Mouse (Mus musculus) stomach, embryonic 15.5 days (tissue): Measurements from ENCODE around the gene Olfr145. TPM values are rescaled to one million over a fixed set of nuclear protein-coding genes. Genes with fewer than 3 reads are reported as not detected.

ENCODE experiments used
- ATAC-seq: fragments of 200-750 bp; cut with Nextera tagmentation; 2 replicates; pipeline ENCODE4 v1.8.0; 2017; ENCODE audit warnings: low read depth, moderate number of reproducible peaks, moderate TSS enrichment; ENCODE audit not compliant: insufficient read depth, low FRiP score
- H3K27ac ChIP-seq: fragments of 300-500 bp; sonication (generic); 2 replicates; pipeline ENCODE4 v1.5.1; 2015; ENCODE audit warnings: mild to moderate bottlenecking, inconsistent platforms
- H3K27me3 ChIP-seq: fragments of 300-500 bp; sonication (generic); replicated peaks from 2 replicates; pipeline ENCODE4 v1.6.1; 2015; ENCODE audit warnings: inconsistent platforms
- H3K36me3 ChIP-seq: fragments of 300-500 bp; sonication (generic); 2 replicates; pipeline ENCODE4 v1.6.1; 2015; ENCODE audit warnings: inconsistent platforms
- H3K4me1 ChIP-seq: fragments of 300-500 bp; sonication (generic); 2 replicates; pipeline ENCODE4 v1.6.1; 2015; ENCODE audit warnings: inconsistent platforms
- H3K4me2 ChIP-seq: fragments of 300-500 bp; sonication (generic); 2 replicates; pipeline ENCODE4 v1.6.1; 2015; ENCODE audit warnings: mild to moderate bottlenecking, inconsistent platforms
- H3K4me3 ChIP-seq: fragments of 300-500 bp; sonication (generic); replicated peaks from 2 replicates; pipeline ENCODE4 v1.5.1; 2015; ENCODE audit warnings: inconsistent platforms
- H3K9ac ChIP-seq: fragments of 300-500 bp; sonication (generic); 2 replicates; pipeline ENCODE4 v1.6.1; 2015; ENCODE audit warnings: inconsistent platforms
- H3K9me3 ChIP-seq: fragments of 300-500 bp; sonication (generic); 2 replicates; pipeline ENCODE4 v1.6.1; 2016; ENCODE audit warnings: inconsistent platforms
- WGBS: fragments of 180-500 bp; shearing (Covaris S2); methylation state at CpG from one replicate; pipeline ENCODE4 v1.1.7; 2015; 5-methylcytosine and 5-hydroxymethylcytosine counted together
- polyA plus RNA-seq: library from polyadenylated mRNA; unstranded; fragments of >200 nt; fragmentation: Nextera tagmentation; extraction: Ambion mirVana; gene quantifications from 2 replicates; pipeline ENCODE4 v1.2.1, GENCODE M21; 2015

Olfr145 gene
- polyA plus RNA-seq, 1 experiment from 2014 or later, result not detected

- H3K27ac ChIP-seq, result no peak overlapping the region
- H3K27me3 ChIP-seq, result no peaks in the 10 kb centered on the region
- H3K4me2 ChIP-seq, result no peak overlapping the region
- WGBS, result 48% methylated on average over 3 of the region's 3 CpGs
- H3K9me3 ChIP-seq, result no peaks in the 10 kb centered on the region
- no peak overlapping the region for H3K4me3 ChIP-seq
- no peak overlapping the region for H3K9ac ChIP-seq
- ATAC-seq, result no peak
- H3K4me1 ChIP-seq, result no peaks in the 10 kb centered on the region
- no peaks in the 10 kb centered on the region for H3K36me3 ChIP-seq
Measured at GRCm38 (mm10) chr9:37926019-37927013, 29.8 kb downstream of the Olfr145 start.

GRCm38 (mm10) chr9:37932519-37932918 lies 36.0 kb downstream of the Olfr145 start:
- Histone ChIP-seq H3K9me3 (no peaks in the 10 kb centered on the region), H3K27ac (no peak overlapping the region), H3K4me3 (no peak overlapping the region), H3K27me3 (no peaks in the 10 kb centered on the region), H3K9ac (no peak overlapping the region), H3K4me2 (no peak overlapping the region), H3K4me1 (no peaks in the 10 kb centered on the region), H3K36me3 (no peaks in the 10 kb centered on the region)
- ATAC-seq, result no peak
- 6% methylated on average over 11 of the region's 11 CpGs for WGBS

- ATAC-seq, result no peak
- Histone ChIP-seq H3K4me3 (no peak overlapping the region), H3K9me3 (no peaks in the 10 kb centered on the region), H3K27me3 (no peaks in the 10 kb centered on the region), H3K9ac (no peak overlapping the region), H3K4me2 (no peak overlapping the region), H3K4me1 (no peaks in the 10 kb centered on the region), H3K36me3 (no peaks in the 10 kb centered on the region), H3K27ac (no peak overlapping the region)
Measured at GRCm38 (mm10) chr9:37934146-37934545, 37.6 kb downstream of the Olfr145 start.

GRCm38 (mm10) chr9:37941167-37941566 lies 44.6 kb downstream of the Olfr145 start:
- H3K27me3 ChIP-seq, result no peaks in the 10 kb centered on the region
- no peak for ATAC-seq
- no peak overlapping the region for H3K27ac ChIP-seq
- H3K9ac ChIP-seq, result no peak overlapping the region
- no peak overlapping the region for H3K4me3 ChIP-seq
- no peaks in the 10 kb centered on the region for H3K4me1 ChIP-seq
- H3K4me2 ChIP-seq, result no peak overlapping the region
- no peaks in the 10 kb centered on the region for H3K36me3 ChIP-seq
- WGBS, result 88% methylated on average over 2 of the region's 2 CpGs
- no peaks in the 10 kb centered on the region for H3K9me3 ChIP-seq

Other genes starting within 250 kb of the Olfr145 start
- 139 and 152 TPM in 2 replicates for gene Tbrg1, start 239.4 kb upstream of the Olfr145 start, polyA plus RNA-seq
- gene Panx3, start 227.5 kb upstream of the Olfr145 start, polyA plus RNA-seq, result not detected in 2 replicates
- gene Olfr160, start 180.5 kb upstream of the Olfr145 start, polyA plus RNA-seq, result not detected in 2 replicates
- not detected in 2 replicates for gene Olfr874, start 151.6 kb upstream of the Olfr145 start, polyA plus RNA-seq
- gene Olfr875, start 124.9 kb upstream of the Olfr145 start, polyA plus RNA-seq, result not detected in 2 replicates
- gene Olfr876, start 93.7 kb upstream of the Olfr145 start, polyA plus RNA-seq, result not detected in 2 replicates
- gene Olfr877, start 42.5 kb upstream of the Olfr145 start, polyA plus RNA-seq, result not detected in 2 replicates
- not detected in 2 replicates for gene Olfr878, start 21.1 kb downstream of the Olfr145 start, polyA plus RNA-seq
- not detected in 2 replicates for gene Olfr881, start 95.1 kb downstream of the Olfr145 start, polyA plus RNA-seq
- gene Olfr883, start 129.1 kb downstream of the Olfr145 start, polyA plus RNA-seq, result not detected in 2 replicates
- not detected in 2 replicates for gene Olfr884, start 149.8 kb downstream of the Olfr145 start, polyA plus RNA-seq
- not detected in 2 replicates for gene Olfr885, start 164.6 kb downstream of the Olfr145 start, polyA plus RNA-seq
- gene Olfr887, start 187.3 kb downstream of the Olfr145 start, polyA plus RNA-seq, result not detected in 2 replicates
- gene Olfr888, start 211.4 kb downstream of the Olfr145 start, polyA plus RNA-seq, result not detected in 2 replicates
- 0.03 and 0.04 TPM in 2 replicates for gene Olfr889, start 218.5 kb downstream of the Olfr145 start, polyA plus RNA-seq
- not detected in 2 replicates for gene Olfr890, start 245.8 kb downstream of the Olfr145 start, polyA plus RNA-seq